Mouse (Mus musculus) midbrain, postnatal 0 days (tissue): ENCODE results near the gene Cox5b. TPM values are rescaled to one million over a fixed set of nuclear protein-coding genes. Genes with fewer than 3 reads are reported as not detected.

Source experiments
- ATAC-seq: fragments of 200-750 bp; cut with Nextera tagmentation; 2 replicates; pipeline ENCODE4 v1.8.0; 2017; ENCODE audit warnings: moderate number of reproducible peaks, mild to moderate bottlenecking, moderate TSS enrichment, moderate library complexity; ENCODE audit not compliant: low FRiP score
- DNase-seq: peaks from one replicate; pipeline ENCODE4 v3.0.0-alpha.2; 2015; ENCODE audit warnings: low spot score
- H3K27ac ChIP-seq: fragments of 300-500 bp; sonication (generic); 2 replicates; pipeline ENCODE4 v1.5.1; 2014; ENCODE audit warnings: low read depth, mild to moderate bottlenecking, low read length, mixed read lengths
- H3K27me3 ChIP-seq: fragments of 300-500 bp; sonication (generic); 2 replicates; pipeline ENCODE4 v1.6.1; 2014; ENCODE audit warnings: low read length, control low read depth, mixed read lengths; ENCODE audit not compliant: insufficient read depth
- H3K36me3 ChIP-seq: fragments of 300-500 bp; sonication (generic); 2 replicates; pipeline ENCODE4 v1.6.1; 2014; ENCODE audit warnings: low read length, control low read depth, mixed read lengths; ENCODE audit not compliant: insufficient read depth
- H3K4me1 ChIP-seq: fragments of 300-500 bp; sonication (generic); 2 replicates; pipeline ENCODE4 v1.6.1; 2014; ENCODE audit warnings: mild to moderate bottlenecking, control low read depth, antibody characterized with exemption, low read length, mixed read lengths; ENCODE audit not compliant: insufficient read depth
- H3K4me2 ChIP-seq: fragments of 300-500 bp; sonication (generic); 2 replicates; pipeline ENCODE4 v1.6.1; 2014; ENCODE audit warnings: low read depth, mild to moderate bottlenecking, low read length, mixed read lengths; ENCODE audit not compliant: poor library complexity, severe bottlenecking
- H3K4me3 ChIP-seq: fragments of 300-500 bp; sonication (generic); 2 replicates; pipeline ENCODE4 v1.5.1; 2014; ENCODE audit warnings: low read depth, mild to moderate bottlenecking, low read length, moderate library complexity
- H3K9ac ChIP-seq: fragments of 300-500 bp; sonication (generic); replicated peaks from 2 replicates; pipeline ENCODE4 v1.6.1; 2014; ENCODE audit warnings: mild to moderate bottlenecking, low read length, moderate library complexity, mixed read lengths; ENCODE audit not compliant: poor library complexity, severe bottlenecking
- H3K9me3 ChIP-seq: fragments of 300-500 bp; sonication (generic); 2 replicates; pipeline ENCODE4 v1.6.1; 2016; ENCODE audit warnings: low read length, control low read depth
- CTCF ChIP-seq: IDR thresholded peaks from 2 replicates; pipeline ENCODE4 v1.5.1; 2016; ENCODE audit warnings: antibody characterized with exemption, mild to moderate bottlenecking
- WGBS: fragments of 180-500 bp; shearing (Covaris S2); extraction: QIAGEN DNeasy Blood & Tissue Kit; methylation state at CpG from one replicate; pipeline ENCODE4 v1.1.7; 2014; 5-methylcytosine and 5-hydroxymethylcytosine counted together
- polyA plus RNA-seq: library from polyadenylated mRNA; unstranded; fragments of >200 nt; fragmentation: Nextera tagmentation; extraction: Ambion mirVana; gene quantifications from 2 replicates; pipeline ENCODE4 v1.2.1, GENCODE M21; 2015
- total RNA-seq: library from RNA; depleted of rRNA; stranded (reverse); fragments of >200 nt; gene quantifications from 2 replicates; pipeline ENCODE4 v1.2.3, GENCODE M21; 2014

The Cox5b gene
- total and polyA plus RNA-seq, 2 experiments from 2014 or later, result 362 to 835 TPM

DNA sequence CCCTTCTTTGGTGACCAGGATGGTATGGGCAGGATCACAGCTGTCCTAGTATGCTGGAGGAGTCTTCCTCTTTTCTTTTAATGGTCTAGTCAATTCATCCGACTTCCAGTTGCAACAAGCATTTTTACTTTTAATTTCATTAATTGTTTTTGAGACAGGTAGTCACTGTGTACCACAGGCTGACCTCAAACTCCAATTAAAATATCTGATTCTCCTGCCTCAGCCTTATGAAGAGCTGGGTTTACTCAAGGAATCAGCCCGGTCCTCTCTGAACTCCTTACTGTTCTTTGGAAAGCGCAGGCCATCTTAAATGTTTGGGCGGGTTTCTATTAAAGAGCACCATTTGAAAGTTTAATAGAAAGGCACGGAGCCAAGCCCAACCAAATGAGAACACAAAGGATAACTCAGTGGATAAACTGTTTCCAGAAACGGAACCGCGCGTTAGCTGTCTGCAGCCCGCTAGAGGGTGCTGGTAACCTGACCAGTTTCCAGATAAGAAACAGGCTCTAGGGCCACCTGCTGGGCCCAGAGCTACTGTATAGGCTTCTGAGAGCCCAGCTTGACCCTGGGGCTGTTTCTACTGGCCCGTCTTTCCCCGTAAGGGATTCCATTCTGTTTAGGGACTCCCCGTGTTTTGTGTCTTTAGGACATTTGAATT lies 7.3 kb upstream of the Cox5b start:
- no peak overlapping the region for H3K4me3 ChIP-seq
- H3K4me1 ChIP-seq, result no peaks in the 10 kb centered on the region
- peak; percentile 76; the same call in 1 of the 2 replicates for ATAC-seq
- H3K9me3 ChIP-seq, result no peaks in the 10 kb centered on the region
- peak; percentile 94 for TF ChIP-seq CTCF
- H3K27me3 ChIP-seq, result no peaks in the 10 kb centered on the region
- H3K4me2 ChIP-seq, result no peak overlapping the region
- WGBS, result 9% methylated on average over 13 of the region's 13 CpGs
- DNase-seq, result peak; percentile 96
- H3K36me3 ChIP-seq, result no peaks in the 10 kb centered on the region
- no peak overlapping the region for H3K9ac ChIP-seq
- H3K27ac ChIP-seq, result no peak overlapping the region

GRCm38 (mm10) chr1:36690671-36691235 lies 496 bp upstream of the Cox5b start:
- peaks cover 10% of the 10 kb centered on the region for H3K36me3 ChIP-seq
- peaks cover 4% of the 10 kb centered on the region; the same call in 1 of the 2 replicates for H3K4me1 ChIP-seq
- H3K27ac ChIP-seq, result peak overlapping the region; percentile 2; the same call in 1 of the 2 replicates
- H3K9ac ChIP-seq, result peak overlapping the region; percentile 2; the same call in 1 of the 2 replicates
- WGBS, result 64% methylated on average over 11 of the region's 11 CpGs
- ATAC-seq (peak; percentile 4; the same call in 1 of the 2 replicates), DNase-seq (no peak)
- H3K4me2 ChIP-seq, result peak overlapping the region; percentile 83
- peak overlapping the region; percentile 82 for H3K4me3 ChIP-seq
- no peak for TF ChIP-seq CTCF
- H3K27me3 ChIP-seq, result no peaks in the 10 kb centered on the region
- no peaks in the 10 kb centered on the region for H3K9me3 ChIP-seq

DNA sequence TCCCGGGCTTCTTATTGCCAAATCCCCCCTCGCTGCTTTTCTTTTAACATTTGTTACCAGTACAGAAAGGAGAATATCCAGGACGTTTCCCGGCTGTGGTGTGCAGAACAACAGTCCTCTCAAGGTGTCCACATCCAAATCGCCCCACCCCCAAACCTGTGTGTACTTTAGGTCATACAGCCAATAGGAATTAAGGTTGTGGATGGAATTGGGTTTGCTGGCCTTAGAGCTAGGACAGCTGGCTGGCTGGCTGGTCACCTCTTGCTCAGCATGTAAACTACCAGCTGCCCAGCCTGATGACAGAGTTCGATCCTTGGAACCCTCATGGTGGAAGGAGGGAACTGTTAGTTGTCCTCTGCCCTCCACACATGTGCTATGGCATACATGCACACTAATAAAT lies 3.6 kb downstream of the Cox5b start:
- WGBS, result 91% methylated on average over 6 of the region's 6 CpGs
- ATAC-seq, result no peak

DNA sequence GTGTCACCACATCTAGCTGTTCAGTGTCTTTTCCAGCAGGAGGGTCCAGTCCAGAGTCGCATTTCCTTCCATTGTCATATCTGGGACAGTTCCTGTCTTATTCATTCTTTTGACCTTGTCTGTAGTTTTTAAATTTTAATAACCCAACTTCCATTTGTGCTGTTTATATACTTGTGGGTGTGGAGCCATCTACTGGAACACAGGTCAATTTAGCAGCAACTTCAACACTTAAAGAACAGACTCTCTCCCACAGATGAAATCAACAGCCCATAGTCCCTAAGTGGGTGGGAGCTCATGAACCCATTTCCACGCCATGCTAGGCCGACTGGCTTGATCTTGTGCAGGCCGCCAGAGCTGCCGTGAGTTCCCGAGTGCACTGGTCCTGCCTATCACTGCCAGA lies 5.2 kb downstream of the Cox5b start:
- Histone ChIP-seq H3K4me2 (no peak overlapping the region), H3K9ac (no peak overlapping the region), H3K36me3 (peaks cover 38% of the 10 kb centered on the region), H3K27ac (no peak overlapping the region), H3K4me1 (peaks cover 4% of the 10 kb centered on the region; the same call in 1 of the 2 replicates), H3K27me3 (no peaks in the 10 kb centered on the region), H3K9me3 (no peaks in the 10 kb centered on the region), H3K4me3 (no peak overlapping the region)
- 67% methylated on average over 6 of the region's 6 CpGs for WGBS
- DNase-seq (no peak), ATAC-seq (no peak)
- peak; percentile 60 for TF ChIP-seq CTCF

More for the DNA sequence above, 3.6 kb downstream of the Cox5b start:
- Histone ChIP-seq H3K4me3 (no peak overlapping the region), H3K4me1 (peaks cover 4% of the 10 kb centered on the region; the same call in 1 of the 2 replicates), H3K9me3 (no peaks in the 10 kb centered on the region), H3K27me3 (no peaks in the 10 kb centered on the region), H3K27ac (no peak overlapping the region), H3K4me2 (no peak overlapping the region), H3K36me3 (peaks cover 25% of the 10 kb centered on the region), H3K9ac (no peak overlapping the region)
- DNase-seq, result no peak
- no peak for TF ChIP-seq CTCF

- WGBS, result 79% methylated on average over 5 of the region's 5 CpGs
- Histone ChIP-seq H3K27ac (no peak overlapping the region), H3K4me2 (no peak overlapping the region), H3K9me3 (no peaks in the 10 kb centered on the region), H3K27me3 (no peaks in the 10 kb centered on the region), H3K4me3 (no peak overlapping the region), H3K4me1 (peaks cover 4% of the 10 kb centered on the region; the same call in 1 of the 2 replicates), H3K36me3 (peaks cover 44% of the 10 kb centered on the region), H3K9ac (no peak overlapping the region)
- no peak for DNase-seq
- ATAC-seq, result no peak
- no peak for TF ChIP-seq CTCF
These were observed 5.8 kb downstream of the Cox5b start for GRCm38 (mm10) chr1:36697030-36697429.

DNA sequence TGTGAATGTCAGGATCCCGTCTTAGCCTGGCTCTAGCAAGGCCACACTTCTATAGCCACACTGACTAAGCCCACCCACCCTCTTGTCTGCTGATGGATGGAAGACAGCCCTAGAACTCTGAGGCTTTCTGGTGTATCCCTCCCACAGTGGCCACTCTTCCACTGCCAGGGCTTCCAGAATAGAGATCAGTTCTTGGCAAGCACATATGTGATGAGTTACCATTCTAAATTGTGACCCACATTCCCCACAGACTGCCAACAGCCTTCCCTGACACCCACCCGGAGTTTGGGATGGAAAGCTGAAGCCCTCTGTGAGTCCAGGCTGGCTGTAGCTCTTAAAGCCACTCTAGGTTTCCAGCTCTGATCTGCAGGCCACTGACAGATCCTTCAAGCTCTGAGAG lies 15.9 kb downstream of the Cox5b start:
- H3K9ac ChIP-seq, result 0 out of 2 replicates have a peak overlapping the region, but pooled peaks have one; percentile 24
- no peaks in the 10 kb centered on the region for H3K27me3 ChIP-seq
- no peak overlapping the region for H3K27ac ChIP-seq
- H3K36me3 ChIP-seq, result peaks cover 41% of the 10 kb centered on the region
- H3K9me3 ChIP-seq, result no peaks in the 10 kb centered on the region
- no peak overlapping the region for H3K4me2 ChIP-seq
- TF ChIP-seq CTCF, result no peak
- H3K4me3 ChIP-seq, result no peak overlapping the region
- peak; percentile 3 for DNase-seq
- WGBS, result 70% methylated on average over 2 of the region's 2 CpGs
- no peaks in the 10 kb centered on the region; the same call in 1 of the 2 replicates for H3K4me1 ChIP-seq
- ATAC-seq, result no peak
